Mouse (Mus musculus) left cerebral cortex, postnatal 25 days (tissue): ENCODE data around the gene Acbd5. TPM values are rescaled to one million over a fixed set of nuclear protein-coding genes. Genes with fewer than 3 reads are reported as not detected.
"Not testable (repeated sequence)": the region's sequence is repeated elsewhere in the genome, so short reads cannot be mapped to it uniquely, and the experiment has no call there.

Experiments
- DNase-seq, 2 experiments: peaks; one replicate each; pipeline ENCODE4 v3.0.0; 2022; ENCODE audit warnings: low spot score in 2 of 2, mixed read lengths in 1 of 2
- intact Hi-C: fragments of 180-260 bp; cut with DNase I; formaldehyde crosslinking; loops from one replicate; pipeline ENCODE4 v1.15.1; 2025
- total RNA-seq, 2 experiments: library from RNA; stranded (reverse); gene quantifications; 2 replicates each; pipeline ENCODE4 v1.2.3; 2021

Acbd5 gene
- total RNA-seq, result 10 to 100 TPM; 74.5 to 75.5 TPM

DNA sequence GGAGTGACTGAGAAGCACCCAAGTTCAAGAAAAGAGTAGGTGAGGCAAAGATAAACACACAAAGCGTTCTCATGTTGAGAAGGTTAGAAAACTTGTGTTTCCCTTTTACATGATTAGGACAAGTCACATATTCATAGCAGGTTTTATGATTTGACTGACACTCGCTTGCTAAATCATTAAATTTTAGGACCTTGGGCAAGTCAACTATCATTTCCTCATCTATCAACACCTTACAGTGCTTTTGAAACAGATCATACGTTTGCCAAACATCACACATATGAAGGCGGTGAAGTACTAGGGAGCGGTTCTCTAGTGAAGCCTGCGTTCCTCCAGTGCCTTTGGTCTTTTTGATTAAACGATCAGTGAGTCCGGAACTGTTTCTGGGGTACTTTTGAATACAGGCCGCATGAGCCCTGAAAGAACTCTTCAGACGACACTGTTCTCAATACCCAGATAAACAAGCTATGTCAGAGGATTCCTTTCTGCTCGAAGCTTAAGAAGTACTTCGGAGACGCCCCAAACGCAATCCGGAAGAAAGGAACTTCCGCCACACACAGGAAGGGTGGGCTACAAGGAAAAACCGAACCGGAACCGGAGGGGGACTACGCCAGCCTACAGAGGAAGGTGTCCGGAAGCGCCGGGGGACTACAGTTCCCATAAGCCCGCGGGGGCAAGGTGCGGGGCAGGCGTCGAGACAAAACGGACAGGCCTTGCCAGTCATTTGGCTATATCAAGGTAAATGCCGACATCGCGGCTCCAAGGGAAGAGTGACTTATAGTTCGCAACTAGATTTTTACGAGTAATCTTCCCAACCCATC, at the start of gene Acbd5:
Acbd5 (plus strand) TSS at position 616 of the 818 bp plus-strand sequence.
- DNase-seq, result peak; percentile 95 to 99
- intact Hi-C loops, result loop anchor here (1.0 to 5.0 kb wide), 4 partner anchors 27 to 173 kb away; partner anchors contain the start of genes Abi1, Mastl, Pdss1 and Yme1l1

DNA sequence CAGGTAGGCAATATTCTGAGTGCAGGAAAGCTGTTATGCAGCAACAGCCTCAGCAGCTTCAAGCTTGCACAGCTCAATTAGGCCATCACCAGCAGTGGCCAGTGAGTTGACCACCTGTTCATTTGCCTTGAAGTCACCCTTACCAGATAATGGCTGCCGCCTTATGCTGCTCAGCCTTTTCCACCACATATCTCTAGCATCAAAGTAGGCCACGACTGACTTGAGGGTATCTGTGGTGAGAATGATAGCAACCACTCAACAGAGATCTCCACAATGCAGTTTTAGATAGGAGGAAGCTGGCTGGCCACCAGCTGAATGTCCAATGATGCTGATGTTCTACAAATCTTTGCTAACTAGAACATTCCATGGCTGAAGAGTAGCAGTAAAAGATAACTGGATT, 48.8 kb upstream of the Acbd5 start:
- intact Hi-C loops, result no loop called here

DNA sequence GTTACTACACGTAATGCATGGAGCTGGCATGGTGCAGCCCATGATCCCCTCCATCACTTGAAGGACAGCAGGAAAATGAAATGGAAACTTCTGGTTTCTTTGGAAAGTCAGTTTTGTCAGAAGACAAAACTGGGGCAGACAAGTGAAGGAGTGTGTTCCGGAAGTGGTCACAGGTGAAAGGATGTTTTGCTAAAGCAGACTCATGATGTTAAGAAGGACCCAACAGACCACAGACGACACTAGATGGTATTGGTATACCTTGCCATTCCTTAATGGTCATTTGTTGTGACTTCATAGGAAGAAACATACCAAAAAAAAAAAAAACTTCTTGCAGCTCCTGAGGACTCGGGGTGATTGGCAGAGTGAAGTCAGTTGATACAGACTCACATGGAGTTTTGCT, 46.6 kb upstream of the Acbd5 start:
- intact Hi-C loops, result no loop called here
- no peak for DNase-seq

More for the DNA sequence above, 48.8 kb upstream of the Acbd5 start:
- no peak for DNase-seq

DNA sequence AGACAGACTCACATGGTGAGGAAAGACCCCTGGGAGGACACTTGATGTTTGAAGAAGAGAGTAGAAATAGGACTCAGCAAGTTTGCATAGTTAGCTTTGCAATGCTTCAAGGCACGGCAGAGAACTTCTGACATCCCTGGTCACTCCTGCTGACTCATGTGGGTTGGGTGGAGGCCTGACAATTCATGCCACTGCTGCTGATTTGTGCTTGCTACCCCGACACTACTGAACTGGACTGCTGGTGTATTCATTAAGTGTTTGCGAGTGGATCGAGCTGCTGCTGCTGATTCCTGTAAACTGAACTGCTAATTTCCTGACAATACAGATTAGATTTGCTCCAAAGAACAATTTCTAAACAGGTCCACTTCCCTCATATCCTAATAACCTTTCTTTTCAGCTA, 46.2 kb upstream of the Acbd5 start:
- DNase-seq, result no peak
- intact Hi-C loops, result no loop called here

DNA sequence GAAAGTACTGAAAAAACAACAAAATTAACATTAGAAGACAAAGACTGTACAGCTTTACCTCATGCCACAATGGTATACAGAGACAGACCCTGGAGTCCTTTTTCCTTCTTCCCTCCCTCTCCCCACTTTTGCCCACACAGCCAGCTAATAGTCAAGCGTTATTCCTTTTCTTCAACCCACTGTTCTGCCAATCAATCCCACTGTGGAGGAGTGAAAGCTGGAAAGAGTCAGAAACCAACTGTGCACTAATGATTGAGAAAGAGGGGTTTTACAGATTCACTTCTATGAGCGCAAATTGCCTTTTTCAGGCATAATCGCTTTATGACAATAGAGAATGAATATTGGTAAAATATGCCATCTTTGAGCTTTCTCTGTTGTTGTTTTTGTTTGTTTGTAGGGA, 44.9 kb upstream of the Acbd5 start:
- intact Hi-C loops, result no loop called here
- DNase-seq, result no peak

DNA sequence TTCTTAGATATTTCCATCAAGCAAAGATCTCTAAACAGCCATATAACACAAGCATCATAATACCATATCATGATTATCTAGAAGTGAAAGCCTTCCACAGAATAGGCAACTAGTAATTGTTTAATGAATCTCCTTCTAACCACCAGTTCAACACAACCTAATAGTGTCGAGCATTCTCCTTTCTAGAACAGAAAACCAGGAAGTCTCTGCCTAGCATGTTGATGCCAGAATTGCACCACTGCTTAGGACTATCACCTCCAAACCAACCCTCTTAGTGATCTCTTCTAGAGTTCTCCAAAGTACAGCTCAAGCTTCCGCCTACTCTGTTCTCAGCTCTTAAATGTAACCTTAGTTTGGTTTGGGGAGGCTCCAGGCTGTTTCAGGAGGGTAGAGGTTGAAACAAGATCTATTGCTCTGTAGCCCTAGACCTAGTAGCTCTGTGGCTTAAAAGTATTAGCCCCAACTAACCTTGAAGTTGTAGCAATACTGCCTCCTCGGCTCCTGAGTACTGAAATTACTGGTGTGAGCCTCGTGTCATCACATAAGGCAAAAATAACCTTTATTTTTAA, 44.2 kb upstream of the Acbd5 start:
- intact Hi-C loops, result no loop called here
- no peak for DNase-seq

DNA sequence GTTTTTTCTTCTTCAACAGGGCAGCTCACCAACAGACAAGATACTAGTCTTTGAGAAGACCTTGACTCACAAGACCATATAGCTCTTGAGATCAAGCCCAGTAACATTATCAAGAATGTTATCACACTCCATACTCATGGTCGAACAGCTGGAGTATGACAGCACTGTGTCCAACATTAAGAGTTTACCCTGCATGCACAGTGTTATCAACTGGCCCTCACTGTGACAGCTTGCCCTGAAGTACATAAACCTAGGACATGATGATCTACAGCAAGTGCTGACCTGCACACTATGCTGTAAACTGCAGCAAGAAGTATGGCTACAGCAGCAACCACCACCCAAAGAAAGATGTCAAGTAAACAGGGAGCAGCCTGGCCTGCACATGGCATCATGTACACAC, 41.6 kb upstream of the Acbd5 start:
- DNase-seq, result no peak
- intact Hi-C loops, result no loop called here

DNA sequence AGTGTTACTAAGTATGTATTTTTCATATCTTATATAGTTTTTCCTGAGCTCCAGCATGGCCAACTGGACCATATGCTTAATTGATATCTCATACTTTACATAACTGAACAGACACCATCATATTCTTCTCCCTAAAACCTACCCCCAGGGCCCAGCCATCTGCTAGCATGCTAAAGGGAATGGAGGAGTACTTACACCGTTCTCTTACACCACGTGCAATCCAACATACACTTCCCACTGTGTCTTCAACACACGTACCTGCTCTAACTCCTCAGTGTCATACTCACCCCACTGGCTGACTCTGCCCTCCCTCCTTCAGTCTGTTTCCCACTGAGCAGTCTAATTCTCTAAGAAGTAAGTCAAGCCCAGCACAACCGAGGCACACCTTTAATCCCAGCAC, 39.1 kb upstream of the Acbd5 start:
- intact Hi-C loops, result no loop called here
- peak in 1 of 2 experiments; percentile 12 for DNase-seq

DNA sequence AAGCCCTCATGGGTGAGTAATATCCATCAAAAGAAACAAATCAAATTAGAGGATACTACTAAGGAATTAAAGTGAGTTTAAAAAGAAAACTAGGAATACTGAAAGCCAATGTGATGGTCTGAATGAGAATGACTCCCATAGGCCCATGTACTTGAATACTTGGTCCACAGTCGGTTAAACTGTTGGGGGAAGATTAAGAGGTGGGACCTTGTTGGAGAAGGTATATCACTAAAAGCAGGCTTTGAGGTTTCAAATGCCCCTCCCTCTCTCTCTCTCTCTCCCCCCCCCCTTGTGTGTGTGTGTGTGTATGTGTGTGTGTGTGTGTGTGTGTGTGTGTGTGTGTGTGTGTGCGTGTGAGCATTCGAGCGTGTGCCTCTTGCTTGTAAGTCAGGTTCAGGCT, 37.3 kb upstream of the Acbd5 start:
- intact Hi-C loops, result loop anchor here (5.0 kb wide), 1 partner anchor 37 kb away; the partner anchor contains the start of gene Acbd5
- DNase-seq, result no peak

DNA sequence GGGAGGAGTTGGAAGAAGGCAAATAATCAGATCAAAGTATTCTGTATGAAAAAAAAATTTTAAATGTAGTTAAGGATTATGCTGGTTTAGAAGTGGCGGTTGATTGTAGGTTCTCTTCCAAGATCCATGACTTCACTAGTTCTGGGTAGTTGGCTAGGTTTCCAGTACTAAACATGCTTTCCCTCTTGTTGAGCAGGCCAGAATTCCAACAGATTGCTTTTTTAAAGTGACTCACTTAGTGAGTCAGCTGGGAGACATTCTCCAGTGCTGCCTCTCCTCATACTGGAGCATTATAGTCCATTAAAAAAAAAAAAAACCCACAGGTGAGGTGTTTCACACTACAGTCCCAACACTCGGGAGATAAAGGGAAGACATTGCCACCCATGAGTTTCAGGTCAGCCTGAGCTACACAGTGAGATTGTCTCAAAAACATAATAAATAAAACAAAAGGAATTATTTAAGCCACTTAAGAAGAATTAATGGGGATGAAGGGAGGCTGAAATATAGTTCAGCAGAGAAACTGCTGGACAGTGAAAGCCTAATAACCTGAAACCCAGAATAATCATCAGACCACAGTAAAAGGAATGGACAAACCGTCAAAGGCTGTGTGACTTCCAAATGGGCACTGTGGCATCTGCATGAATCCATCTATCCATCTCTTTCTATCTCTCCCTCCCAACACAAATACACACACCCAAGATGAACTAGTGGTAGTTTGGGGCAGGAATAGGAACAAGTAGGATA, 33.1 kb upstream of the Acbd5 start:
- intact Hi-C loops, result loop anchor here (5.0 kb wide), 5 partner anchors 32 to 138 kb away; partner anchors contain the start of genes Acbd5 and Pdss1
- DNase-seq, result peak in 1 of 2 experiments; percentile 78

DNA sequence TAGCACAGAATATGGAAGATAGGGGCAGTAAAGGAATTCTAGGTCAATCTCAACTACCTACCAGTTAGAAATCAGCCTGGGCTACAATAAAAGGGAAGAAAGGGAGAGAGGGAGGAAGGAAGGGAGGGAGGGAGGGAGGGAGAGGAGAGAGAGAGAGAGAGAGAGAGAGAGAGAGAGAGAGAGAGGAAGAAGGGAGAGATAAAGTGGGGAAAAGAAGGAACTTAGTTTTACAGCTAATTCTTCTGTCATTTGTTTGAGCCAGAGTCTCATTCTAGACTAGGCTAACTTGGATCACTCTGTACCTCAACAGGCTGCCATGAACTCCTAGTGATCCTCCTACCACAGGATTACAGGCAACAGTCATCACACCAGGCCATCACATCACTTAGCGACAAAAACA, 32.5 kb upstream of the Acbd5 start:
- no peak for DNase-seq
- intact Hi-C loops, result loop anchor here (5.0 kb wide), 4 partner anchors 43 to 138 kb away; partner anchors contain the start of gene Pdss1

DNA sequence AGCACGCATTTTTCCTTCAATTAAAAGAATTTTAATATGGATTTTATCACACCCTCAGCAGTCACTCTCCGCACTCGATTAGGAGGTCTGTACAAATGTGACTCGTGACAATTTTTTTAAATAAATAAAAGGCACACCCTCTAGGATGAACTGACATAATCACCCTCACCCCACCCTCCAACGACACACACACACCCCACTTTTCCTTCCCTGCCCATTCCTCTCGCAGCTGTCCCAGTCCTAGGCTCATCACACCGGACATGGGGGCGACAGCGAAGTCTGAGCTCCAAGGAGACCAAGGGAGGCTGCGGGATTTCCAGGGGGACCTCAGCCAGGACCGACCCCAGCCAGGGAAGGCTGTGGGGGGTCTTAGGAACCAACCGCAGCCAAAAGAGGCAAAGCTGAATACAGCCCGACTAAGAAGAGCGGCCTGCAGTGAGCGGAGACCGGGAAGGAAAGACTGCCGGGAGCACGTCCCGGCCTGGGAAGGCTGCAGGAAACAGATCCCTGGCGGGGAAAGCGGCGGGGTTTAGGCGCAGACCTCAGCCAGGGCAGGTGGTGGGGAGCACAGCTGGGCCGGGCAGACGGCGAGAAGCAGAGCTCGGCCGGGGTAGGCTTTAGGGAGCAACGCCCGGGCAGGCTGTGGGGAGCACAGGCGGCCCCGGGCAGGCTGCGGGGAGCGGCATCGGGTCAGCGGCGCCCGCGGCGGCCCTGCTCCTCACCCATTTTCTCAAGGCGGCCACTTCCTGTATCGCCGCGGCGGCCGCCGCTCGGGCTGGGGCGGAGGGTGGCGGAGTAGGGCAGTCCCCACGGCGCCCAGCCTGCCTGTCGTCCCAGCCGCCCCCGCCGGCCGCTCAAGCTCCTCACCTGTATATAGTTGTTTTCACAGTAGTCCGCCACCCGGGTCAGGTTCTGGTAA, 28.6 kb upstream of the Acbd5 start:
- intact Hi-C loops, result loop anchor here (5.0 kb wide), 4 partner anchors 47 to 142 kb away; partner anchors contain the start of gene Pdss1
- DNase-seq, result peak; percentile 31 to 54

DNA sequence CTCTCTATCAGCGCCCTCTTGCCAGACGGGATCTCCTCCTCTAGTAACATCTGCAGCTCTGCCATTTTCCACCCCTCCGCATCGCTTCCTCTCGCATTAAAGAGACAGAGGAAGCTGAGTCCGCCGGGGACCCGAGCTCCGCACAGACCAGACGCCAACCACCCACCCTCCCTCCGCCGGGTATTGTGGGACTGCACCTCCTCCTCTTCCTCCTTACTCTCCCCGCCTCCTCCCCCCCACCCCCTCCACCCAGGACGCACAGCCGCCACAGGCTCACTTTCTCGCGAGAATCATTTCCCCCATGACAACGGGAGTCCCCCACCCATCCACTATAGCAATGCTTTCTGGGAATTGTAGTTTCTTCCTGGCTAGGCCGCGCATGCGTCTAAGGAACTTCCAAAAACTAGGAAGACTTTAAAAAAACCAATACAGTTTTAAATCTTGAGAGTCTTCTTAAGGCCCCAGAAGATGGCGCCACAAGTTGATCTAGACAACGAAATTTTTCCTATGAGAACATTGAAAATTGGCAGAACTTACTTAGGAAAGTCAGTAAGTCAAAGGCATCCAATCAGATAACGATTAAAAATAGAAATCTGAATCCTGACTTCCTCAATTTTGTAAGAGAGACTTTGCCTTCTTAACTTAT, 27.8 kb upstream of the Acbd5 start, which contains the start of gene Abi1:
Abi1 (minus strand) TSS at position 241 of the 646 bp plus-strand sequence.
- intact Hi-C loops, result loop anchor here (1.0 kb wide), 1 partner anchor 28 kb away; the partner anchor contains the start of gene Acbd5
- DNase-seq, result peak; percentile 90 to 98

DNA sequence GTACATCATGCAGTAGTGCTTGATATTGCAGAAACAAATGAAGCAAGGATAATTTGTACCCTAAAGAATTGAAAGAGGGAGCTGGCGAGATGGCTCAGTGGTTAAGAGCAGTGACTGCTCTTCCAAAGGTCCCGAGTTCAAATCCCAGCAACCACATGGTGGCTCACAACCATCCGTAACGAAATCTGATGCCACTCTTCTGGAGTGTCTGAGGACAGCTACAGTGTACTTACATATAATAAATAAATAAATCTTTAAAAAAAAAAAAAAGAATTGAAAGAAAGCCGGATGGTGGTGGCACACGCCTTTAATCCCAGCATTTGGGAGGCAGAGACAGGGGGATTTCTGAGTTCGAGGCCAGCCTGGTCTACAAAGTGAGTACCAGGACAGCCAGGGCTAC, 27.3 kb upstream of the Acbd5 start:
- DNase-seq, result not testable (repeated sequence)
- intact Hi-C loops, result loop anchor here (1.0 kb wide), 1 partner anchor 28 kb away; the partner anchor contains the start of gene Acbd5

DNA sequence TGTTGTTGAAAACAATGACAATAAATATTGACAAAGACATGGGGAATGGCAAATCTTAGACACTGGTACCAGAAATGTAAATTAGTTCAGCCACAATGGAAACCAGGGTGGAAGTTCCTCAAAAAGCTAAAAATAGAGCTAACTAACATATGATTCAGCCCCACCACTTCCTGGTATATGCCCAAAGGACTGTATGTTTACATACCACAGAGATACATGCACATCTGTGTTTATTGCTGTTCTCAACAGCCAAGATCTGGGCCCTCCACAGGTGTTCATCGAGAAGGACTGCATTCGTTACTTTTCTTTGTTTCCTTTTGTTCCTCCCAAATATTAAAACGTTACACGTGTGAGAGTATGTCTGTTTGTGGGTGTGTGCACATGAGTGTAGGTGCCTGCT, 26.5 kb upstream of the Acbd5 start:
- DNase-seq, result no peak
- intact Hi-C loops, result no loop called here

DNA sequence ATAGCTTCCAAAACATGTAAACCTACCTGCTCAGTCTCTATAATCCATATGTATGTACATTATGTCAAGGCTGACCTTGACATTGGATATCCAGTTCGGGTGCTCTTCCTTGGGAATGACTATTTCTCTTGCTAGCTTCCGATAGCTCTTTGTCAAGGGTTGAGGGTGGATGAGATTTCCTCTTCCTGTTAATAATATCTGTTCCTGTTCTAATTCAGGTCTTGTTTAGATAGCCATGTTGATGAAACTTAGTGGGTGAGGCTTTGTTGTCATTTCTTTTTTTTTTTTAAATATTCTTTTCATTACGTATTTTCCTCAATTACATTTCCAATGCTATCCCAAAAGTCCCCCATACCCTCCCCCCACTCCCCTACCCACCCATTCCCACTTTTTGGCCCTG, 25.8 kb upstream of the Acbd5 start:
- intact Hi-C loops, result no loop called here
- no peak for DNase-seq

DNA sequence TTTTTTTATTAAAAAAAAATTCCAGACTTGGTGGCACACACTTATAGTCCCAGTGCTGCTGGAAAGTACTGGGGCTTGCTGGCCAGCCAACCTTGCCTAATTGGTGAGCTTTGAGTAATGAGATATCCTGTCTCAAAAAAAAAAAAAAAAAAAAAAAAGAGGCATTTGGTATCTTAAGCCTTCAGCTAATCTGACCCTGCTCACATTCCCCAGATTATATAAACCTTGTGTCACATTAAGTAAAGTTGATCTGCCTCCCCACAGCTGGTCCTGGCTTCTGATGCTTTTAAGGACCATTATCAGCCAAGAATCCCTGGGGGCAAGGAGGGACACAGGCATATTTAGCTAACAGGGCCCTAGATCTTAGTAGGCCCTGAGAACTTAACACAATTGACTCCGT, 22.3 kb upstream of the Acbd5 start:
- intact Hi-C loops, result no loop called here
- DNase-seq, result no peak

DNA sequence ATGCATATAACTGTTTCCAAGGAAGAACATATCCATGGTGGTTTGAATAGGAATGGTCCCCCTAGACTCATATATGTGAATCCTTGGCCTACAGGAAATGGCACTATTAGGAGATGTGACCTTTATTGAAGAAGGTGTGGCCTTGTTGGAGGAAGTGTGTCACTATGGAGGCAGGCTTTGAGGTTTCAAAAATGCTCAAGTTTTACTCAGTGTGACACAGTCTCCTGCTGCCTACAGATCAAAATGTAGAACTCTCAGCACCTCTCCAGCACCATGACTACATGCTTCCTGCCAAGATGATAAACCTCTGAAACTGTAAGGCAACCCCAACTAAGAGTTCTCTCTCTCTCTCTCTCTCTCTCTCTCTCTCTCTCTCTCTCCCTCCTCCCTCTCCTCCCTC, 20.0 kb upstream of the Acbd5 start:
- DNase-seq, result no peak
- intact Hi-C loops, result no loop called here
